Mouse (Mus musculus) 416B (cell line): ENCODE results near the gene Evi5.
A peak's percentile ranks its signal among the peaks of the same experiment; 100 is the strongest.

Experiments
- DNase-seq: peaks from one replicate; pipeline ENCODE4 v3.0.0; 2011; ENCODE audit warnings: low read depth

The Evi5 gene

DNA sequence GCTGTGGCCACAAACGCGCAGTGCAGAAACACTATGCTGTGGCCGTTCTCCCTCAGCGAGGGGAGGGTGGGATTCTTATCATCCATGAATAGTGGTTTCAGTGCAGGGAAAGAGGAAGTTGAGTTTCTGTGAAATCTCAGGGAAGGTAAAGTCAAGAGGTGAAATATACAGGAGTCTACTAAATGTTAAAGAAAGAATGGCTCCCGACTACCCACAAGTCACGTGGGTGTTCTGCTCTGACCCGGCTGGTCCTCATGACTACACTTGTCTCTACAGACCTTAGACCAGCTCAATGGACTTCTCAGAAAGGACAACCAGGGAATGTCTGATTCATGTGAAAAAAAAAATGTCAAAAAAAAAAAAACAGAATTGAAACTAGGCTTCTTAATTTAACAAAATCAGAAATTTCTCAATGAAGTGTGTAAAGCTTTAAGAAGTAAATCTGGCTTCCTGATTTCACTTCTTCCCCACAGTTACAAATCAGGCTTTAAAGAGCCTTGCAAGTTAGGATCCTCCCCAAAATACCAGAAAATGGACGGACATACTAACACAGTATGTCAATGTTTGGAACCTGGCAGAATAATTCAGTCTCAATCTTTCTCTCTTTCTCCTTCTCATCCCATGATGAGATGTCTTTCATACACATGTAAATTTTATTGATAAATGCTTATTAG, 166.6 kb downstream of the Evi5 start:
- DNase-seq: no peak

GRCm38 (mm10) chr5:107706262-107706661, 168.6 kb downstream of the Evi5 start:
- DNase-seq: no peak

DNA sequence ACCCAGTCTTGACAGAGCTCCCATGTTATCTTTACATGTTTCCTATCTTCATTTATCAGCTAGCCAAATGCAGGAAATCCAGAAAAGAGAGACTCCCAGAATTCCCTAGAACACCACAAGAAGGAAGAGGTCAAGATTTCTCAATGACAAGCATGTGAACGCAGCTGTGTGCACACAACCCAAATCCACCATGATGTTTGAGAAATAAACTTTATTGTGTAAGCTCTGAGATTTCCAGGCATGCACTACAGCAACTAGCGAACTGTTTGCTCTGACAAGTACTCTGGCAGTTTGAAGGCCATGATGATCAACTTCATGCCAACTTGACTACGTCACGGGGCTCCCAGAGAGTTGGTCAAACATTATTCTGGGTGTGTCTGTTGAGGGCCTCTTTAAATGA, 169.2 kb downstream of the Evi5 start:
- peak; percentile 72 for DNase-seq

GRCm38 (mm10) chr5:107703207-107703763, 171.6 kb downstream of the Evi5 start:
- no peak for DNase-seq

DNA sequence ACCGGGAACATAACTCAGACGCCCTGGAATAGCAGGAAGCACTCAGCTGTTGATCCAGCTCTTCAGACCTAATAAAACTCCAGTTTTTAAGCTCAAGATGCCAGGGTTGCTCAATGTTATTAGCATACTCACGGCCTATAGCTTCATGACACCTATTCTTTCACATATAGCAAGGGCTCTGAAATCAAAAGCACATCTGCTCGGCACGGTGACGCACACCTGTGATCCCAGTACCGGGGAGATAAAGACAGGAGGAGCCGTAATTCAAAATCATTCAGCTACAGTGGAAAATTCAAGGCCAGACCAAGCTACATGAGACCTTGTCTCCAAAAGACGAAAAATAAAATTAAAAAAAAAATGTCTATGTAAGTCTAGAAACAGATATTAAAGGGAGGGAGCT, 173.2 kb downstream of the Evi5 start:
- DNase-seq: no peak

GRCm38 (mm10) chr5:107700873-107701272, 174.0 kb downstream of the Evi5 start:
- peak; percentile 46 for DNase-seq

DNA sequence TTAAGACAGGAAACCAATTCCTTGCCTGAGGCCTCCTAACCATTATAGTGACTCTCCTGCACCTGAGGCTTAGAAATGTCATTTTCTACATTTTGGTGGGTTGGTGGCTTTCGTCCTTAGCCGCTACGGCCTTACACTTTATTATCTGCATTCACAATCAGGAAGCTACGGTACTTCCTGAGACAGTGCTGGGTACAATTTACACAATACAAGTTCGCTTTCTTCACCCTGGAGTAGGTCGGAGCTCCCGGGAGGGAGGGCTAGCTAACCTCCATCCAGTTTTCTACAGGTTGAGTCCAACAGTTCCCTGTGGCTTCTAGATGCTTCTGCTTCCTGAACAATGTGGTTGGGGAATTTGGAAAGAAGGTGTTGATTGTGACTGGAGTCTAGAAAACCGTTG, 176.0 kb downstream of the Evi5 start:
- DNase-seq: peak; percentile 96

GRCm38 (mm10) chr5:107695019-107695418, 179.9 kb downstream of the Evi5 start:
- no peak for DNase-seq
